8 mouse cellular contexts compared by ENCODE assay signal in genomic region chr3:94886316-94887224, GRCm38 (mm10). TPM values are rescaled to one million over a fixed set of nuclear protein-coding genes. Genes with fewer than 3 reads are reported as not detected.
DNase-seq lines count a peak whose midpoint lies in the region; ATAC-seq lines count a peak whose summit lies in the region.

Gene Psmb4 (minus strand): TSS chr3:94886961.

- H3K36me3 ChIP-seq in embryonic facial prominence, embryonic 11.5 days (replicated peaks; ENCODE audit: control insufficient read depth, insufficient read depth, low read depth, low read length): peaks cover 3% of the 10 kb centered on the region
- H3K36me3 ChIP-seq in limb, embryonic 11.5 days (ENCODE audit: control insufficient read depth, insufficient read depth, low read length): peaks cover 12% of the 10 kb centered on the region
- peaks cover 41% of the 10 kb centered on the region for H3K36me3 ChIP-seq in midbrain, embryonic 14.5 days (ENCODE audit: control insufficient read depth, insufficient read depth, low read length)

- H3K4me2 ChIP-seq in embryonic facial prominence, embryonic 11.5 days (ENCODE audit: low read depth, low read length): peak within 1 kb of the TSS; percentile 74
- peak within 1 kb of the TSS; percentile 85 for H3K4me2 ChIP-seq in limb, embryonic 11.5 days (ENCODE audit: low read depth, severe bottlenecking)
- peak within 1 kb of the TSS; percentile 77 for H3K4me2 ChIP-seq in midbrain, embryonic 14.5 days (ENCODE audit: low read length)

- DNase-seq in urinary bladder, adult 18-20 months (ENCODE audit: low spot score in 2 of 2): peak; percentile 70 to 84
- DNase-seq in urinary bladder, postnatal 10 days (ENCODE audit: low spot score): no peak
- peak; percentile 95 for DNase-seq in embryonic facial prominence, embryonic 11.5 days (ENCODE audit: low spot score)
- peak; percentile 99 for DNase-seq in heart, adult 11 months
- peak; percentile 90 for DNase-seq in kidney, adult 18-20 months
- DNase-seq in limb, embryonic 11.5 days (ENCODE audit: low spot score): peak; percentile 91
- DNase-seq in midbrain, embryonic 14.5 days: peak; percentile 94
- DNase-seq in spleen, adult 18-20 months: peak; percentile 62 to 74

- H3K4me1 ChIP-seq in embryonic facial prominence, embryonic 11.5 days (ENCODE audit: control insufficient read depth, insufficient read depth, low read length): no peaks in the 10 kb centered on the region
- H3K4me1 ChIP-seq in limb, embryonic 11.5 days (ENCODE audit: control insufficient read depth, insufficient read depth, low read length): peaks cover 11% of the 10 kb centered on the region
- H3K4me1 ChIP-seq in midbrain, embryonic 14.5 days (ENCODE audit: control insufficient read depth, insufficient read depth, low read length): peaks cover 8% of the 10 kb centered on the region

- H3K27ac ChIP-seq in embryonic facial prominence, embryonic 11.5 days (replicated peaks; ENCODE audit: low read depth, low read length): peak within 1 kb of the TSS; percentile 36; the same call in 1 of the 2 replicates
- no peak within 1 kb of the TSS for H3K27ac ChIP-seq in limb, embryonic 11.5 days (replicated peaks; ENCODE audit: low read depth, low read length)
- peak within 1 kb of the TSS; percentile 84 for H3K27ac ChIP-seq in midbrain, embryonic 14.5 days (replicated peaks; ENCODE audit: low read depth, low read length)

- no peaks in the 10 kb centered on the region for H3K9me3 ChIP-seq in embryonic facial prominence, embryonic 11.5 days (replicated peaks; ENCODE audit: control insufficient read depth, low read length)
- no peaks in the 10 kb centered on the region for H3K9me3 ChIP-seq in limb, embryonic 11.5 days (ENCODE audit: control insufficient read depth, low read length)
- H3K9me3 ChIP-seq in midbrain, embryonic 14.5 days (ENCODE audit: control insufficient read depth, low read length): no peaks in the 10 kb centered on the region

- ATAC-seq in embryonic facial prominence, embryonic 11.5 days (replicated peaks; ENCODE audit: insufficient number of reproducible peaks, low FRiP score, low TSS enrichment, low read depth): peak; percentile 85
- peak; percentile 79 for ATAC-seq in limb, embryonic 11.5 days (ENCODE audit: insufficient number of reproducible peaks, low FRiP score, low TSS enrichment, low read depth)
- ATAC-seq in midbrain, embryonic 14.5 days (ENCODE audit: low FRiP score, low TSS enrichment): peak; percentile 85

- H3K9ac ChIP-seq in embryonic facial prominence, embryonic 11.5 days (replicated peaks; ENCODE audit: low read length): peak within 1 kb of the TSS; percentile 79
- H3K9ac ChIP-seq in limb, embryonic 11.5 days (ENCODE audit: low read length): peak within 1 kb of the TSS; percentile 72
- peak within 1 kb of the TSS; percentile 86 for H3K9ac ChIP-seq in midbrain, embryonic 14.5 days (replicated peaks; ENCODE audit: low read length)

- H3K27me3 ChIP-seq in embryonic facial prominence, embryonic 11.5 days (ENCODE audit: control insufficient read depth, insufficient read depth, low read length): no peaks in the 10 kb centered on the region
- H3K27me3 ChIP-seq in limb, embryonic 11.5 days (ENCODE audit: control insufficient read depth, insufficient read depth, low read length): no peaks in the 10 kb centered on the region
- no peaks in the 10 kb centered on the region for H3K27me3 ChIP-seq in midbrain, embryonic 14.5 days (ENCODE audit: control insufficient read depth, insufficient read depth, low read length)

- H3K4me3 ChIP-seq in embryonic facial prominence, embryonic 11.5 days (ENCODE audit: low read depth, low read length): peak within 1 kb of the TSS; percentile 89
- H3K4me3 ChIP-seq in limb, embryonic 11.5 days (ENCODE audit: low read depth, low read length): peak within 1 kb of the TSS; percentile 67
- peak within 1 kb of the TSS; percentile 97 for H3K4me3 ChIP-seq in midbrain, embryonic 14.5 days (replicated peaks; ENCODE audit: low read depth, low read length)

- WGBS in embryonic facial prominence, embryonic 11.5 days: under 1% methylated on average over 61 of the region's 61 CpGs
- 1% methylated on average over 61 of the region's 61 CpGs for WGBS in limb, embryonic 11.5 days
- 1% methylated on average over 61 of the region's 61 CpGs for WGBS in midbrain, embryonic 14.5 days

RNA-seq across cellular contexts. Expression of gene Psmb4, which starts in this region (rescaled TPM):
- 361 and 381 TPM in 2 replicates for polyA plus RNA-seq in embryonic facial prominence, embryonic 11.5 days (2014; fragmentation: Nextera tagmentation; extraction: Ambion mirVana)
- polyA plus RNA-seq in limb, embryonic 11.5 days (2014; fragmentation: Nextera tagmentation; extraction: Ambion mirVana): 353 and 388 TPM in 2 replicates
- 377 and 407 TPM in 2 replicates for polyA plus RNA-seq in midbrain, embryonic 14.5 days (2014; fragmentation: Nextera tagmentation; extraction: Ambion mirVana)
